Mouse (Mus musculus) left cerebral cortex, postnatal 36 days (tissue): ENCODE measurements around the gene Zfp956. TPM values are rescaled to one million over a fixed set of nuclear protein-coding genes. Genes with fewer than 3 reads are reported as not detected.

Experiments used
- DNase-seq, 2 experiments: peaks; one replicate each; pipeline ENCODE4 v3.0.0; 2021 to 2022; ENCODE audit warnings: low spot score in 2 of 2, mixed read lengths in 1 of 2
- intact Hi-C: fragments of 180-260 bp; cut with DNase I; formaldehyde crosslinking; loops from one replicate; pipeline ENCODE4 v1.15.1; 2025
- total RNA-seq, 2 experiments: library from RNA; stranded (reverse); gene quantifications; 2 replicates each; pipeline ENCODE4 v1.2.3; 2021

Zfp956 gene
- 10 to 100 TPM; 19.8 to 20.8 TPM for total RNA-seq

- intact Hi-C loops: no loop called here
Measured at GRCm38 (mm10) chr6:47953191-47953726, at the start of gene Zfp956. Gene Zfp956 (plus strand): TSS chr6:47953390.

GRCm38 (mm10) chr6:47903587-47903986, 49.6 kb upstream of the Zfp956 start:
- intact Hi-C loops: no loop called here
- no peak for DNase-seq

More at GRCm38 (mm10) chr6:47953191-47953726, at the start of gene Zfp956:
- peak; percentile 93 to 94 for DNase-seq

GRCm38 (mm10) chr6:47904361-47904760, 48.8 kb upstream of the Zfp956 start:
- DNase-seq: no peak
- intact Hi-C loops: no loop called here

GRCm38 (mm10) chr6:47904917-47905695, 48.1 kb upstream of the Zfp956 start:
- no peak for DNase-seq
- intact Hi-C loops: no loop called here

DNA sequence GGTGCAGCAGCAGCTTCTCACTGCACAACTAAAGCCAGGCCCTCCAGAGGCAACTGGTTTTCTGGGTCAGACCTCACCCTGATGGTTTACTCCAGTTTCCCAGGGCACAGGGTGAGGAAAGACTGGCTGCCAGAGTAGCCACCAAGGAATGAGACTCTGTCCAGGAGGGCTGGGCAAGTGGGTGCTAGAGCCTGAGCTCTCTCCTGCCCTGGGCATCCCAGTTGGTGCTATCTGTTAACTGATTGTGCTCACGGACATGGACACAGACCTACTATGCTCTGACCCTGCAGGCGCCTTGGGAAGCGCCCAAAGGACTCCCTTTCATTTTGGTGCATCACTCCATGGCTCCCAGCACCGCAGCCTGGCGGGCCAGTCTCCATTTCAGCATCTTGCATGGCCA, 46.9 kb upstream of the Zfp956 start:
- intact Hi-C loops: no loop called here
- no peak for DNase-seq

GRCm38 (mm10) chr6:47909007-47909406, 44.2 kb upstream of the Zfp956 start:
- intact Hi-C loops: no loop called here
- DNase-seq: no peak

- intact Hi-C loops: no loop called here
- DNase-seq: no peak
Measured at GRCm38 (mm10) chr6:47911650-47912049, 41.5 kb upstream of the Zfp956 start.

DNA sequence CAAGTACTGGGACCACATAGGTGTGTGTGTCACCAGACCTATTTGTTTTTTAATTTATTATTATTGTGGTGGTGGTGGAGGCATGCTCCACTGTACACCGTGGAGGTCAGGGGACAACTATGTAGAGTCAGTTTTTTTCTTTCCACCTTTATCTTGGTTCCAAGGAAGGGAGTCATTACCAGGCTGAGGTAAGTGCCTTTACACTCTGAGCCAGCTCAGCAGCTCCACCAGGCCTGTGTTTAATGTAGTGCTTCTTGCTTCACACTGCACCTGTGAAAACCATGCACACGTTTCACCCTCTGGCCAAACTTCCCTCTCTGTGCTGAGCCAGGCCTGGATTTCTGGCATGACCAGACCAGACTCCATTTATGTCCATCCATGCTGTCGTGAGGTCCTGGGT, 40.2 kb upstream of the Zfp956 start:
- no peak for DNase-seq
- intact Hi-C loops: no loop called here

DNA sequence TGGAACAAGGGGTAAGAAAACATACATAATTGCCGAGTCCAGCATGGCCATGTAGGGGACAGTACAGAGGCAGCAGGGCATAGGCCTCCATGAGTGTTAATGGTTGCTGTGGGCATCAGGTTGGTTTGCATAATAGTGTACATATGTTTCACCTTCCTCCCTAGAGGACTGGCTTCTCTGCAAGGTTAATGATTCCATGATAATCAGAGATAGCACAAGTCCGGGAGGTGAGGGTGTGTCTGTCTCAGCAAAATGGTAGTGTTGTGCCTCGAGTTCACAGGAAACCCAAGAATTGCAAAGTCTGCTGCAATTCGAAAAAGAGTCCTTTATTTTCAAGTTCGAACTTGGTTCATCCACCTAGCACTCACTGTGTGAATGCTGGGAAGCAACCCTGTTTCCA, 36.1 kb upstream of the Zfp956 start:
- intact Hi-C loops: no loop called here
- DNase-seq: no peak

DNA sequence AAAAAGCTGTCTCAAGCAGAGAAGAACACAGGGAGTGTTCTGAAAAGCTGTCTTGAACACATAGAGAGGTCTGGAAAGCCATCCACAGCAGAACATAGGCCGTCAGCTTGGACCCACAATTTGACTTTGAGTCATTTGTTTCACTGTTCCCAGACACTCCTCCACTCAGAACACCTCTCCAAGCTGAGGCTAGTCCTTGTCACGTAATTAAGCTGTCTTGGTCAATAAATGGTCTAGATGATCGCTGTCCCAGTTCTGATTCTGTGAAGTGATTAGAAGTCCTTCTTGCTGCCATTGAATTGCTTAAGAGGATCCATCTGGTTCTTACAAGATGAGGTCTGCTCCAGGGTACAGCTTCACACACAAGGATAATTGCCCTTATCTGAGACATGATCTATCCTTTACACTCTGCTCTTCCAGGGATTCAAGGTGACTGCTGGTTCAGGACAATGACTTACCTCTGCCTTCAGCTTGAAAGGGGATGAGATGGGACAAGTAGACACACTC, 34.4 kb upstream of the Zfp956 start:
- intact Hi-C loops: no loop called here
- DNase-seq: no peak

GRCm38 (mm10) chr6:47919646-47920446, 33.3 kb upstream of the Zfp956 start:
- no peak for DNase-seq
- intact Hi-C loops: loop anchor here (5.0 kb wide), 1 partner anchor 43 kb away; the partner anchor contains the start of gene Zfp282

DNA sequence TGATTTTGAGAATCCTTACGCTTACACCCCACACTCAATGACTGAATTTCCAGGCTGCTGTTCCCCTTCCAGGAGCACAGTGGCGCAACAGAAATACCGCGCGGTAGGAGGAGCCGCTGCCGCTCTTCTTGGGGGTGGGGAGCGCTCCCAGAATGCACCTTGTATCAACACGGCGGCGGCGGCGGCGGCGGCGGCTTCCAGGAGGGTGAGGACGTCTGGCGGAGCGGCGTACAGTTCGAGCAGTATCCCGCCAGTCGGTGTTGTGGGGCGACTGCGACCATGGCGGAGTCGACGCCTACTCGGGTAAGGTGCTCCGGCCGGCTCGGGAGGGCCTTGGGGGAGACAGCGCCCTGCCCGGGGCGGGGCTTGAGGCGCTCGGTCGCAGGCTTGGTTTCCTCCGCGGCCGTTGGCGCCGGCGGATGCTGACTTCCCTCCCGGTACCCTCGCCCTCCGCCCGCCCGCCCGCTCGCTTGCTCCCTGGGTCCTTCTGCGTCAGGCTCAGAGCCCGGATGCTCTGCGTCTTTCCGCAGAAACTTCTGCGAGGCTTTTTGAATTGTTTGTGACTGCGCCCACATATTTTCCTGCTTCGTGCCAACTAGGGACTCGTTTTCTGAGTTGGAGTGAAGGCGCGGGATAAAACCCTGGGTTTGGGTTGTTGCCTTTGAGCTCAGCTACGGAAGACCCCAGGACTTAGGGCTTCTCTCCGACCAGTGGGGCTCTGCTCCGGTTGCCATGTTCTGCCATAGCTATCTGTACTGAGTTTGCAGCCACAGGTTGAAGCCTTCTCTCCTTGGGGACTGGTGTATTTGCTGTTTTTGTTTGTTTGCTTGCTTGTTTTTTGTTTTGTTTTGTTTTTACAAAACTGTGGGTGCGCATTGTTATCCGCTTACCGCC, 32.5 kb upstream of the Zfp956 start, which contains the start of gene Zfp212:
Zfp212 (plus strand) TSS at position 30 of the 894 bp plus-strand sequence.
- DNase-seq: peak; percentile 89 to 91
- intact Hi-C loops: loop anchor here (5.0 kb wide), 1 partner anchor 43 kb away; the partner anchor contains the start of gene Zfp282

DNA sequence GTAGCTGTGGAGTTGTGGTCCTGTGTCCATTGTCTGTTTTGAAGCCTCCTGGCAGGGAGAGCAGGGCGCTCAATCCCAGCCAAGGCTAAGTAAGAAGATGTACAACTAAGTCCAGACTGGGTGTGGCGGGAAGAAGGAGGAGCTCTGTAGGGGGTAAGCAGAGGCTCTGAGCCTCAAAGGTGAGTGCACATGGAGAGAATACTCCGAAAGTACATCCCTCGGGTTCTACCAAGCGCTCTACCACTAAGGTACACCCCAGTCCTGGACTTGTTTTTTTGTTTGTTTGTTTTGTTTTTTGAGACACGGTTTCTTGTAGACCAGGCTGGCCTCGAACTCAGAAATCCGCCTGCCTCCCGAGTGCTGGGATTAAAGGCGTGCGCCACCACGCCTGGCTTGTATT, 10.7 kb upstream of the Zfp956 start:
- intact Hi-C loops: no loop called here
- DNase-seq: no peak

DNA sequence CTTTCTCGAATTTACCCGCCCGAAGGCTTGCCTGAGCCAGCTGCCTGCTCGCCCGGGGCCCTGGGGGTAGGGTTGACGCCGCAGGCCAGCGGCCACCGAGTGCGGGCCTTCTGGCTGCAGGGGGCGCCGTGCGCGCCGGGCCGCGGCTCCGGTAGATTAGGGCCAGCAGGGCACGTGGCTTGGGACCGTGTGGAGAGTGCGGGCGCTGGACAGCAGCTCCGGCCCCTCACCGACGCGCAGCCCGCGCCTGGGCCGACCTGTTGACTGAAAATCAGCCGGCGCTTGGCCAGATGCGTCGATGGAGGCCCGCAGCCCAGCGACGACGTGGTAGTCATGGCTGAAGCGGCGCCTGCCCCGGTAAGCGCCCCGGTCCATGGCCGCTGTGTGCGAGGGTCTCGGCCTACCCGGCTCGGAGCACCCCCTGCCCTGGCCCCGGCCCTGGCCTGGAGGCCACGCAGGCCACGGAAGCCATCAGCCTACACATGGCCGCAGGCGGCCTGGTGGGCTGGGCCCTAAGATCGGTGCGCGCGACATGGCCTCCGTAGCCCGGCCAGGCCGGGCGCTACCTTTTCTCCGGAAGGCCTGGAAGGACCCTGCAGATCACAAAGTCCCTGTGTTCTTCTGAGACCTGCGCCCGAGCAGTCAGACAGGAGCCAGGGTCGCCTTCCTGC, 10.0 kb upstream of the Zfp956 start:
- peak; percentile 48 to 49 for DNase-seq
- intact Hi-C loops: no loop called here

DNA sequence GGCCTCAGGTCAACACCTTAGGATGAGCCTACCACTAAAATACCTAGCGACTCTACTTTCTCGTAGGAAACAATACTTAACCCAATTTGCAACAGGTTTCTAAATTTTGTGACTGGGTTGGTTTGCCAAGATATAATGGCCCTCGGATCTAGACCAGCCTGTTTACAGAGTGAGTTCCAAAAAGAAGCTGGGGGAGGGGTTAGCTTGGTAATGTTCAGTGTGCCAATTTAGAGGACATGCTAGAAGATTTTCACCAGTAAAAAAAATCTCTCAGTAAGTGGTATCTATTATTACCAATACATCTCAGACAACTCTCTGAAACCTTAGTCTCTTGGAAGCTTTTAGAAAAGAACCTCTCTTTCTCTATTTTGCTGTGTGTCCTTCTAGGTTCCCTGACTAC, 9.5 kb upstream of the Zfp956 start:
- intact Hi-C loops: no loop called here
- no peak for DNase-seq

DNA sequence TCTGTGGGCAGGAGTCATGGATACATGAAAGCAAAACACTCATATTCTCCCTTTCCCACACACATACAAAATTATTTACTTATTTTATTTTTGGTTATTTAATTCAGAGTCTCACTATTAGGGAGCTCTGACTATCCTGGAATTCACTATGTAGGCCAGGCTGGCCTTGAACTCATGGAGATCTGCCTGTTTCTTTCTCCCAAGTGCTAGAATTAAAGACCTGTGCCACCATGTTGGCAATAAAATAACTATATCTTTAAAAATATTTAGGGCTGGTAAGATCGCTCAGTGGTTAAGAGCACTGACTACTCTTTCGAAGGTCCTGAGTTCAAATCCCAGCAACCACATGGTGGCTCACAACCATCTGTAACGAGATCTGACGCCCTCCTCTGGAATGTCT, 5.8 kb upstream of the Zfp956 start:
- no peak for DNase-seq
- intact Hi-C loops: no loop called here

- no peak for DNase-seq
- intact Hi-C loops: no loop called here
Measured at GRCm38 (mm10) chr6:47954425-47954824, 1.2 kb downstream of the Zfp956 start.

DNA sequence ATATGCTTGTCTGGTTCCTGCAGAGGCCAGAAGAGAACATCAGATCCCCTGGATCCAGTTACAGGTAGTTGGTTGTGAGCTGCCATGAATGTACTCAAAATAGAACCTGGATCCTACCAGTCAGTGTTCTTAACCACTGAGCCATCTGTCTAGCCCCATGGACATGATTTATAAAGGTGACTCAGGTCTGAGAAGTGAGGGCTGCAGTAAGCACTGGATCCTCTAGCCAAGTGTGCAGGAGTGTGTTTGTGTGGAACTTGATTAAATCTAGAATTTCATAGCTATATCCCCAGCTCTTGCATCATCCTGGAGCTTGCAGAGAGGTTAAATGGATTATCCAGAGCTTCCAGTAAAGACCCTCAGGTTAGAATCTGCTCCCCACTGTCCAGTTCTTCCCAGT, 4.6 kb downstream of the Zfp956 start:
- no peak for DNase-seq
- intact Hi-C loops: no loop called here
